Mouse (Mus musculus) lung, embryonic 14.5 days (tissue): Measurements from ENCODE around the gene Chrdl1. TPM values are rescaled to one million over a fixed set of nuclear protein-coding genes. Genes with fewer than 3 reads are reported as not detected.

Source experiments
- ATAC-seq: fragments of 200-750 bp; cut with Nextera tagmentation; 2 replicates; pipeline ENCODE4 v1.8.0; 2017; ENCODE audit warnings: mild to moderate bottlenecking, moderate TSS enrichment, moderate library complexity; ENCODE audit not compliant: insufficient read depth
- DNase-seq: peaks from one replicate; pipeline ENCODE4 v3.0.0-alpha.2; 2015
- H3K27ac ChIP-seq: fragments of 300-500 bp; sonication (generic); 2 replicates; pipeline ENCODE4 v1.5.1; 2014; ENCODE audit warnings: low read depth, mild to moderate bottlenecking, moderate library complexity
- H3K27me3 ChIP-seq: fragments of 300-500 bp; sonication (generic); 2 replicates; pipeline ENCODE4 v1.6.1; 2014; ENCODE audit warnings: low read length, control low read depth; ENCODE audit not compliant: insufficient read depth
- H3K36me3 ChIP-seq: fragments of 300-500 bp; sonication (generic); 2 replicates; pipeline ENCODE4 v1.6.1; 2014; ENCODE audit warnings: control low read depth; ENCODE audit not compliant: insufficient read depth
- H3K4me1 ChIP-seq: fragments of 300-500 bp; sonication (generic); 2 replicates; pipeline ENCODE4 v1.6.1; 2014; ENCODE audit warnings: antibody characterized with exemption, control low read depth; ENCODE audit not compliant: insufficient read depth
- H3K4me2 ChIP-seq: fragments of 300-500 bp; sonication (generic); 2 replicates; pipeline ENCODE4 v1.6.1; 2014; ENCODE audit warnings: mild to moderate bottlenecking
- H3K4me3 ChIP-seq: fragments of 300-500 bp; sonication (generic); 2 replicates; pipeline ENCODE4 v1.5.1; 2014; ENCODE audit warnings: low read depth, low read length
- H3K9ac ChIP-seq: fragments of 300-500 bp; sonication (generic); 2 replicates; pipeline ENCODE4 v1.6.1; 2014
- H3K9me3 ChIP-seq: fragments of 300-500 bp; sonication (generic); 2 replicates; pipeline ENCODE4 v1.6.1; 2016; ENCODE audit warnings: low read depth, low read length, control low read depth
- CTCF ChIP-seq: IDR thresholded peaks from 2 replicates; pipeline ENCODE4 v1.5.1; 2016; ENCODE audit warnings: antibody characterized with exemption, low read depth
- WGBS: fragments of 180-500 bp; shearing (Covaris S2); extraction: QIAGEN DNeasy Blood & Tissue Kit; methylation state at CpG from one replicate; pipeline ENCODE4 v1.1.7; 2014; 5-methylcytosine and 5-hydroxymethylcytosine counted together
- polyA plus RNA-seq: library from polyadenylated mRNA; unstranded; fragments of >200 nt; fragmentation: Nextera tagmentation; extraction: Ambion mirVana; gene quantifications from 2 replicates; pipeline ENCODE4 v1.2.1, GENCODE M21; 2014

Gene Chrdl1
- 2.2 and 3.4 TPM in 2 replicates for polyA plus RNA-seq

- no peaks in the 10 kb centered on the region for H3K36me3 ChIP-seq
- H3K9me3 ChIP-seq = no peaks in the 10 kb centered on the region
- H3K27ac ChIP-seq = no peak within 1 kb of the TSS
- TF ChIP-seq CTCF = no peak
- H3K4me1 ChIP-seq = no peaks in the 10 kb centered on the region
- H3K9ac ChIP-seq = peak within 1 kb of the TSS; percentile 9; the same call in 1 of the 2 replicates
- 13% methylated on average over 21 of the region's 37 CpGs for WGBS
- H3K4me3 ChIP-seq = peak within 1 kb of the TSS; percentile 37
- DNase-seq (peak; percentile 27), ATAC-seq (peak; percentile 80)
- peak within 1 kb of the TSS; percentile 61 for H3K4me2 ChIP-seq
- H3K27me3 ChIP-seq = peaks cover 15% of the 10 kb centered on the region; the same call in 1 of the 2 replicates
These were observed at the start of gene Chrdl1 for GRCm38 (mm10) chrX:143393791-143394369. Gene Chrdl1, minus strand, starts transcription at chrX:143394262.

- no peak overlapping the region for H3K9ac ChIP-seq
- no peaks in the 10 kb centered on the region for H3K27me3 ChIP-seq
- DNase-seq (no peak), ATAC-seq (no peak)
- no peak for TF ChIP-seq CTCF
- no peak overlapping the region for H3K4me2 ChIP-seq
- H3K4me3 ChIP-seq = no peak overlapping the region
- H3K27ac ChIP-seq = no peak overlapping the region
- 58% methylated on average over 4 of the region's 4 CpGs for WGBS
- H3K9me3 ChIP-seq = no peaks in the 10 kb centered on the region
- no peaks in the 10 kb centered on the region for H3K4me1 ChIP-seq
- H3K36me3 ChIP-seq = no peaks in the 10 kb centered on the region
These were observed 48.6 kb upstream of the Chrdl1 start for GRCm38 (mm10) chrX:143442638-143443037.

- WGBS = 47% methylated on average over 2 of the region's 2 CpGs
- Histone ChIP-seq H3K4me2 (no peak overlapping the region), H3K9ac (no peak overlapping the region), H3K36me3 (no peaks in the 10 kb centered on the region), H3K27ac (no peak overlapping the region), H3K9me3 (no peaks in the 10 kb centered on the region), H3K27me3 (no peaks in the 10 kb centered on the region), H3K4me1 (no peaks in the 10 kb centered on the region), H3K4me3 (no peak overlapping the region)
- DNase-seq (no peak), ATAC-seq (no peak)
- no peak for TF ChIP-seq CTCF
These were observed 10.5 kb upstream of the Chrdl1 start for GRCm38 (mm10) chrX:143404601-143405000.

- 70% methylated on average over 4 of the region's 4 CpGs for WGBS
- Histone ChIP-seq H3K9ac (no peak overlapping the region), H3K4me3 (no peak overlapping the region), H3K27ac (no peak overlapping the region), H3K4me1 (no peaks in the 10 kb centered on the region), H3K36me3 (no peaks in the 10 kb centered on the region), H3K9me3 (no peaks in the 10 kb centered on the region), H3K27me3 (no peaks in the 10 kb centered on the region), H3K4me2 (no peak overlapping the region)
- DNase-seq = no peak
- no peak for ATAC-seq
- no peak for TF ChIP-seq CTCF
These were observed 27.7 kb downstream of the Chrdl1 start for GRCm38 (mm10) chrX:143366256-143366959.

- WGBS = 43% methylated on average over 5 of the region's 5 CpGs
- Histone ChIP-seq H3K36me3 (no peaks in the 10 kb centered on the region), H3K9me3 (no peaks in the 10 kb centered on the region), H3K27me3 (no peaks in the 10 kb centered on the region), H3K27ac (no peak overlapping the region), H3K4me3 (no peak overlapping the region), H3K9ac (no peak overlapping the region), H3K4me1 (no peaks in the 10 kb centered on the region), H3K4me2 (no peak overlapping the region)
- ATAC-seq (no peak), DNase-seq (no peak)
- no peak for TF ChIP-seq CTCF
These were observed 46.8 kb downstream of the Chrdl1 start for GRCm38 (mm10) chrX:143347227-143347626.

- Histone ChIP-seq H3K4me1 (no peaks in the 10 kb centered on the region), H3K9ac (no peak overlapping the region), H3K4me3 (no peak overlapping the region), H3K27me3 (no peaks in the 10 kb centered on the region), H3K4me2 (no peak overlapping the region), H3K9me3 (no peaks in the 10 kb centered on the region), H3K36me3 (no peaks in the 10 kb centered on the region), H3K27ac (no peak overlapping the region)
- ATAC-seq (no peak), DNase-seq (no peak)
- 45% methylated on average over 3 of the region's 3 CpGs for WGBS
- TF ChIP-seq CTCF = no peak
These were observed 47.3 kb downstream of the Chrdl1 start for GRCm38 (mm10) chrX:143346739-143347138.
